In genomic region chr2:27812946-27813345, GRCm38 (mm10) we compare ENCODE assay signal across 11 mouse cellular contexts.
DNase-seq lines count a peak whose midpoint lies in the region; ATAC-seq and TF ChIP-seq lines count a peak whose summit lies in the region.
"Had no signal": no experiment of that assay in that cellular context is flagged by ENCODE, and none has a peak within 500 bp of the region (broad histone marks: within the 10 kb centered on the region; RNA-seq: fewer than 3 reads in every experiment).

No protein-coding gene starts in this region.

- no peak overlapping the region for H3K4me3 ChIP-seq in heart, embryonic 16.5 days (ENCODE audit: low read length)
- no peak overlapping the region for H3K4me3 ChIP-seq in limb, embryonic 14.5 days (replicated peaks; ENCODE audit: low read length)
- no peak overlapping the region for H3K4me3 ChIP-seq in layer of hippocampus, adult 2 months
- H3K4me3 ChIP-seq: liver, embryonic 13.5 days; megakaryocyte, embryonic 14.5 days had no signal

- H3K4me2 ChIP-seq in heart, embryonic 16.5 days (ENCODE audit: low read depth, low read length), result no peak overlapping the region
- no peak overlapping the region for H3K4me2 ChIP-seq in limb, embryonic 14.5 days (replicated peaks; ENCODE audit: low read depth, low read length, severe bottlenecking)
- H3K4me2 ChIP-seq: liver, embryonic 13.5 days had no signal

- TF ChIP-seq POLR2A in limb, embryonic 14.5 days (IDR thresholded peaks at IDR 0.05; ENCODE audit: borderline replicate concordance, extremely low read depth, insufficient read depth, insufficient read length), result no peak

- no peaks in the 10 kb centered on the region for H3K27me3 ChIP-seq in heart, embryonic 16.5 days (ENCODE audit: control insufficient read depth, insufficient read depth, low read length)
- H3K27me3 ChIP-seq in limb, embryonic 14.5 days (ENCODE audit: control insufficient read depth, insufficient read depth, low read length), result no peaks in the 10 kb centered on the region
- H3K27me3 ChIP-seq: liver, embryonic 13.5 days had no signal

- no peaks in the 10 kb centered on the region for H3K36me3 ChIP-seq in heart, embryonic 16.5 days (ENCODE audit: control insufficient read depth, insufficient read depth)
- H3K36me3 ChIP-seq in limb, embryonic 14.5 days (ENCODE audit: control insufficient read depth, insufficient read depth, low read length), result no peaks in the 10 kb centered on the region
- H3K36me3 ChIP-seq: liver, embryonic 13.5 days had no signal

- peaks cover 7% of the 10 kb centered on the region for H3K9me3 ChIP-seq in heart, embryonic 16.5 days (replicated peaks; ENCODE audit: control insufficient read depth, low read length)
- no peaks in the 10 kb centered on the region for H3K9me3 ChIP-seq in limb, embryonic 14.5 days (ENCODE audit: control insufficient read depth, low read length)
- H3K9me3 ChIP-seq: liver, embryonic 13.5 days had no signal

- peak overlapping the region; percentile 54; the same call in 1 of the 2 replicates for H3K27ac ChIP-seq in heart, embryonic 16.5 days (ENCODE audit: low read length)
- peak overlapping the region; percentile 61 for H3K27ac ChIP-seq in limb, embryonic 14.5 days (replicated peaks; ENCODE audit: low read depth, low read length)
- H3K27ac ChIP-seq in layer of hippocampus, adult 2 months, result no peak overlapping the region
- H3K27ac ChIP-seq: liver, embryonic 13.5 days had no signal

- ATAC-seq in heart, embryonic 16.5 days (replicated peaks; ENCODE audit: extremely low read depth, insufficient read depth, low FRiP score), result no peak
- ATAC-seq in limb, embryonic 14.5 days (ENCODE audit: low FRiP score, low read depth), result no peak

- DNase-seq in heart, postnatal 4 days, result no peak
- peak; percentile 62 for DNase-seq in Muller cell, postnatal 12 days (ENCODE audit: inconsistent ontology term)
- peak; percentile 59 for DNase-seq in adrenal gland, postnatal 14 days
- no peak for DNase-seq in limb, embryonic 14.5 days (ENCODE audit: low spot score)
- DNase-seq in urinary bladder, postnatal 10 days (ENCODE audit: low spot score), result no peak
- no peak for DNase-seq in layer of hippocampus, adult 2 months (ENCODE audit: low spot score in 2 of 2)
- DNase-seq: kidney, adult 8-10 months; liver, embryonic 13.5 days; thymus, adult 18-20 months had no signal

- 22% methylated on average over 3 of the region's 3 CpGs for WGBS in heart, embryonic 16.5 days
- WGBS in limb, embryonic 14.5 days, result 22% methylated on average over 3 of the region's 3 CpGs

- peaks cover 12% of the 10 kb centered on the region for H3K4me1 ChIP-seq in heart, embryonic 16.5 days (ENCODE audit: control insufficient read depth, insufficient read depth, low read length)
- peaks cover 22% of the 10 kb centered on the region for H3K4me1 ChIP-seq in limb, embryonic 14.5 days (ENCODE audit: control insufficient read depth, insufficient read depth, low read length)
- H3K4me1 ChIP-seq: liver, embryonic 13.5 days; megakaryocyte, embryonic 14.5 days had no signal

- no peak for TF ChIP-seq CTCF in layer of hippocampus, adult 2 months (conservative IDR thresholded peaks at IDR 0.05)

- H3K9ac ChIP-seq in heart, embryonic 16.5 days (ENCODE audit: low read length), result no peak overlapping the region
- no peak overlapping the region for H3K9ac ChIP-seq in limb, embryonic 14.5 days (ENCODE audit: low read depth, low read length, severe bottlenecking)
- H3K9ac ChIP-seq: liver, embryonic 13.5 days had no signal

Comparison
In these comparisons a context has a peak if more than half of its experiments do, and no peak if none do; other contexts are left out.
1. DNase-seq: peak in Muller cell, postnatal 12 days (single experiment) and adrenal gland, postnatal 14 days (single experiment); none in heart, postnatal 4 days (single experiment), limb, embryonic 14.5 days (single experiment), urinary bladder, postnatal 10 days (single experiment) and layer of hippocampus, adult 2 months (0 of 2).